Mouse (Mus musculus): ENCODE data around the gene Gmeb1.
"Not testable (repeated sequence)": the region's sequence is repeated elsewhere in the genome, so short reads cannot be mapped to it uniquely, and the experiment has no call there.

Gene Gmeb1

DNA sequence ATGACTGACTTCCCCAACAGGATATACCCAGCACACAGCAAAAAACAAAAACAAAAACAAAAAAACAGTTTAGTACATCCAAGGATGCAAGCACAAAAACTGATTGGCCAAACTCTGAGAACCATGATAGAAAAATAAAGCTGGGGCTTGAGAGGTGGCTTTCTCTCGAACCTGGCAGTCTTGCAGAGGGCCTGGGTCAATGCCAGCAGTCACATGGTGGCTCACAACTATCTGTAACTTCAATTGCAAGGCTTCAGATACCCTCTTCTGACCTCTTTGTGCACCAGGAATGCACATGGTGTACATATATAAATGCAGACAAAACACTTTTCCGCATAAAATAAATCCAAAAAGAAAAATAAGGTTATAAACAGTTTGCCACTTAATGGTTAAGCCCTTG is 11.8 kb upstream of the Gmeb1 start:
- peak; percentile 37 for DNase-seq (ENCODE audit: low spot score)

DNA sequence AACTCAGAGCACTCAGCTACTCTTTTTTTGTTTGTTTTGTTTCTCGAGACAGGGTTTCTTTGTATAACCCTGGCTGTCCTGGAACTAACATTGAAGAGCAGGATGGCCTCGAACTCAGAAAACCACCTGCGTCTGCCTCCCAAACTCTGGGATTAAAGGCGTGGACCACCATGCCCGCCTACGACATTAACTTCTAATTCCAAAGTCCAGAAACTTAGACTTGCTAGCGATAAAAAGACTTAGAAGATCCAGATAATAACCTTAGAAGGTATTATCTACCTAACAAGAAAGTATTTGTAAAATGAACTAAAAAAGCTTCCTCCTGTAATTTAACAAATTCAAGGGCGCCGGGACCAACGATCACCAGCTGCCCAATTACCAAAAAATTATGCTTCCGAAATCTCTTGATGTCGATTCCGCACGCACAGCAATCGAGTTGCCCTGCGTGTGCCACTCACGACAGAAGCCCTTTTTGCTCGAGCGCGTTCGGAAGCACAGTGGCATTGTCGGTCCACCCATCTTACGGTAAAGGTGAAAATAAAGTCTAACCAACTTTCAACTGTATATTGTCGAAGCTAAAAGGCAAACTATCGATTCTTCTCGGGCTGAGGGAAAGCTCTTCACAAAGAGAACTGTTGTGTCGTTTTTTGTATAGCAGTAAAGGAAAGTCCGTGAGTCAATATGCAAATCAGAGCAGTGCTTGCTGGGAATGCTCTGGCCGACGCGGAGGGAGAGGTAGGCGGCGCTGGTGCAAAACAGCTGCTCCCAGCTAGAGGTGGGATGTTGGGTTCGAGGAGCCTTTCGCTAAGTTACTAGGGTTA is 8.5 kb upstream of the Gmeb1 start:
- peak; percentile 91 for DNase-seq (ENCODE audit: low spot score)

DNA sequence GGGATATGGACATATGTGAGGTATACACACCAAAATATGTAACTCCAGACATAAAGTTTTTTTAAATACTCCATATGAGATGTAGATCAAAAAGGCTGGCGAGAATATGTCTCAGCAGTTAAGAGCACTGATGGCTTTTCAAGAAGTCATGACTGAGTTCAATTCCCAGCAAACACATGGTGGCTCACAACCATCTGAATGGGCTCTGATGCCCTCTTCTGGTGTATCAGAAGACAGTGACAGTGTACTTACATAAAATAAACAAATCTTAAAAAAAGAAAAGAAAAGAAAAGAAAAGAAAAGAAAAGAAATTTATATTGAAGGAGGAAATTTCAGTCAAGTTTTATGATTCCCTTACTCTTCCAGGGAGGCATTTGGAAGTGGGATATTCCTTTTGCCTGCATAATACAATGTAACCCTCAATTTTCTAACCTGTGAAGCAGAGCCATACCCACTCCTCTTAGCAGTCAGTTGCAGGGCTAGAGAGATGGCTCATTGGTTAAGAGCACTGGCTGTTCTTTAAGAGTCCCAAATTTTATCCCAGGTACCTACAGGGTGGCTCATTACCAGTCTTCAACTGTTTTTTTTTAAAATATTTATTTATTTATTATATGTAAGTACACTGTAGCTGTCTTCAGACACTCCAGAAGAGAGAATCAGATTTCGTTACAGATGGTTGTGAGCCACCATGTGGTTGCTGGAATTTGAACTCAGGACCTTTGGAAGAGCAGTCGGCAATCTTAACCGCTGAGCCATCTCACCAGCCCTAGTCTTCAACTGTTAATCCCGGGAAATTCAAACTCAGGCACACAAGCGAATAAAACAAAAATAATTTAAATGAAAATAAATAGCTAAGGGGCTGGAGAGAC is 7.7 kb upstream of the Gmeb1 start:
- DNase-seq (ENCODE audit: low spot score), result peak; percentile 58

DNA sequence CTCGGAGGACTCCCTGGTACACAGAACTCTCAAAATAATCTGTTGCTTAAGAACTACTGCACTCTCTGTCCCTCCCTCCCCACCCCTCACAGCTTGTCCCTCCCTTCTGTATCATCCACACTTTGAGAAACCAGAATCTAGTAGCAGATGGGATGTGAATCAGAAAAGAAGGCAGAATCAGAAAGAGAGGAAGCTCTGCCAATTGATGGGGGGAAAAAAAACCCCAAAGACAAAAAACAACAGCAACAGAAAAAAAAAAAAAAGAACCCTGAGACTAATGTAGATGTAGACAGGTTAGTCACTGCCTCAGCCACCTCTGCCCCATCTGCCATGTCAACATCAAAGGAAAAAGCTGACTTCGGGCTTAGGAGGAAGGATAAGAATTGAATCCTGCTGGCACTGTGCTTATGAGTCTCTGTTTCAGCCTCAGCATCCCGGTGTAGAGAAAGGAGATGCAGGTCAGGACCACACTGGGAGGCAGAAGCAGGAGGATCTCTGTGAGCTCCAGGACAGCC is 5.5 kb upstream of the Gmeb1 start:
- no peak for DNase-seq (ENCODE audit: low spot score)

DNA sequence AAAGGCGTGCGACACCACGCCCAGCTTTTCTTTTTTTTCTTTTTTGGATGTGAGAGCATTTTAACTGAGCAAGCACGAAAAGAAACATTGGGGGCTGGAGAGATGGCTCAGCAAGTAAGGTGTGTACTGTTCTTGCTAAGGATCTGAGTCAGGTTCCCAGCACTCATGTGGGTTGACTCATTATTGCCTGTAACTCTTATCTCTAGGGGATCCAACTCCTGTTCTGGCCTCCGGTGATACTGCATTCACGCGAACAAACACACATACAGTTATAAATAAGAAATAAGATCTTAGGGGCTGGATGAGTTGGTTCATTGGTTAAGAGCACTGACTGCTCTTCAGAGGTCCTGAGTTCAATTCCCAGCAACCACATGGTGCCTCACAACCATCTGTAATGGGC is 1.9 kb upstream of the Gmeb1 start:
- no peak for DNase-seq (ENCODE audit: low spot score)

DNA sequence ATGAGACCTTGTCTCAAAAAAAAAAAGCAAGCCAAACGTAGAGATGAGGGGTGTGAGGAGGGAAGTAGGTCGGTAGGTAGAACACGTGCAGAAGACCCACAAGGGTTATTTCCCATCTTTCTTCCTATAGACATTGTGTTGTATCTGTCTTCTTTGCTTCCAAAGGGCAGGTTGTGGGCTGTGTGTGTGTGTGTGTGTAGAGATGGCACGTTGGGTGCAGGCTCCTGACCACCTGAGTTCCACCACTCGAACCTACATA is 885 bp upstream of the Gmeb1 start:
- no peak for DNase-seq (ENCODE audit: low spot score)

DNA sequence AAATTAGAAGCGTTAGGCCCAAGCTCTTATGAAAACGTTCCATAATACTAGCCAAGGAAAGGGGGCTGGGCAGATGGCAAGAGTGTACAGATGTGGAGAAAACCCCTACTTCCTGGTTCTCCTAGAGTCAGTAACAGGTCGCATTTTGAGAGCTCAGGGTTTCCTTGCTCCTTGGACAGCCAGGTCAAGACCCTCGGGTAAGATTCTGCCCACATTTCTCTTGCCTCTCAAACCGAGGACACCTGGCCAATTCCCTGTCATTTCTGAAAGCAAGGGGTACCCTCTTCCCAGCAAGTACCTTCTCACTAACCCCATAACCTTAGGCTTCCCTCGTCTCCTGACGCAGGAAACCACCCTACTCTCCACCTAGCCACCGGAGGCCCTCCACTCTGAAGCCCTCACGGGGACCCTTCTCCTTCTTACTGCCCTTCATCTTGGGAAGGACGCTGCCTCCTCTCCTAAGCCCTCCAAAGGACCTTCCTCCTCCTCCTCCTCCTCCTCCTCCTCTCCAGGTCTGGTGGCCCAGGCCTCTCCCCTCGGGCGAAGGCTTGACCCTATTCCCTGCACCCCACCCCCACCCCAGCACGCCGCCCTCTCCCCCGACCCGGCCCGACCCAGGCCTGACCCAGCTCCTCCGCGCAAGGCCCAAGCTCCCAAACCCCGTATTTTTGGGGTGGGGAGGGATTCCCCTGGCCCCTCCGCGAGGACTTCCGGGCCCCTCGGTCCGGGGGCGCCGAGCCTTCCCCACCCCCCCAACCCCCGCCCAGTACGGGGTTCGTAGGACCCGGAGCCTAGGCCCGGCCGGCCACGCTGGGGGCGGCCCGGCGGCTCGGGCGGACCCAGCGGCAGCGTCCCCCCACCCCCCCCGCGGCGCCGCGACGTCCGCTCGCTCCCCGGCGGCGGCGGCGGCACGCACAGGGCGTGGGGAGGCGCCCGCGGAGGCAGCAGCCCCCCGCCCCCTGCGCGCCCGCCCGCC is 710 bp downstream of the Gmeb1 start:
- peak; percentile 62 for DNase-seq (ENCODE audit: low spot score)

DNA sequence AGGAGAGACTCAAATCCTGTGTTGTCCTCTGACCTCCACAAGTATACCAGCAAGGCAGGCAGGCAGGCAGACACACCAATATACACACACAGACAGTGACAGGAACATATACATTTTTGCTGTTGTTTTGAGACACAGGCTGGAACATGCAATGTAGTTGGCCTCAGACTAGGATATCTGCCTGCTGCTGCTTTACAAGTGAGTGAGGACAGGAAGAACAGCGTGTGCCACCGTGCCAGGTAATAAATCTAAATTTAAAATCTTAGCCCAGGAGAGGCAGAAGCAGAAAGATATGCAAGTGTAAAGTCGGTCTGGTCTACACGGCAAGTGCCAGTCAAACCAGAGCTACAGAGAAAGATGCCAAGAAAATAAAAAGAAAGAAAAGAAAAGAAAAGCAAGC is 2.2 kb downstream of the Gmeb1 start:
- no peak for DNase-seq (ENCODE audit: low spot score)

DNA sequence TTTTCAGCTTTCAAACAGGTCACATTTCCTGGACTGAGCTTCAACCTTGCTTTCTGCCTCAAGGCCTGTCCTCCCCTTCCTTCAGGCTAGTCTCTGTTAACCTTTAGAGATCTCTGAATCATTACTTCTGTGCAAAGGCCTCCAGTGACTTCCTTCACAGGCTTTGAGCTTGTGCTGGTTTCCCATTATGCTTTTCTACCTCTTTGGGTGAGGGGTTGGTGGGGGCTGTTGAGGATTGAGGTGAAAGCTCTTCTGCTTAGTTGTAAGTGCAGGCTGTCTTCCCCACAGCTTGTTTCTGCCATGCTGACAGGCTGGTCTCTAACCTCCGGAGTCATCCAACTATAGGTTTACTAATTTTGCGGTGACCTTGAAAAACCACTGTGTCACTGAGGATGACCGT is 5.0 kb downstream of the Gmeb1 start:
- DNase-seq (ENCODE audit: low spot score), result no peak

DNA sequence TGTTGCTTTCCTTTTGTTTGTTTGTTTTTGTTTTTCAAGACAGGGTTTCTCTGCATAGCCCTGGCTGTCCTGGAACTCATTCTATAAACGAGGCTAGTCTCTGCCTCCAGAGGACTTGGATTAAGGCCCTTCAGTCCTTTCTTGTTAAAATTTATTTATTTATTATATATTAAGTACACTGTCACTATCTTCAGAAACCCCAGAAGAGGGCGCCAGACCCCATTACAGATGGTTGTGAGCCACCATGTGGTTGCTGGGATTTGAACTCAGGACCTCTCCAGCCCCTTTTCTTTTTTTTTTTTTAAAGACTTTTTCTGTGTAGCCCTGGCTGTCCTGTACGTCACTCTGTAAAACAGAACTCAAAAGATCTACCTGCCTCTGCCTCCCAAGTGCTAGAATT is 6.4 kb downstream of the Gmeb1 start:
- DNase-seq (ENCODE audit: low spot score), result no peak

DNA sequence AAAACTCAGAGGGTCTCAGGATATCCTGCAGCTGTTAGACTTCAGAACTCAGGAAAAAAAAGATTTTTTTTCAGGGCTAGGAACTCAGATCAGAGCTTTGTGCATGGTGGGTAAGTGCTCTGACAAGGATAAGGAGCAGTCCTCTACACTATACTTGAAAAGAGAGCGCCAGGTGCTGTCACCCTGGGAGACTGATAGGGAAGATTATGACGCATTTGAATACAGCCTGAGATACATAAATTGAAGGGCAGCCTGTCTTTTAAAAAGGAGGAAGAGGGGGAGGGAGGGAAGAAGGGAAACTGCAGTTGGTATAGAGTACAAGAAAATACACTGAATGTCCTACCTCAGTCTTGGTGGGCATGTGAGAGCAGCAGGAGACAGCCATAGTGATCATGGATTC is 7.8 kb downstream of the Gmeb1 start:
- DNase-seq (ENCODE audit: low spot score), result no peak

DNA sequence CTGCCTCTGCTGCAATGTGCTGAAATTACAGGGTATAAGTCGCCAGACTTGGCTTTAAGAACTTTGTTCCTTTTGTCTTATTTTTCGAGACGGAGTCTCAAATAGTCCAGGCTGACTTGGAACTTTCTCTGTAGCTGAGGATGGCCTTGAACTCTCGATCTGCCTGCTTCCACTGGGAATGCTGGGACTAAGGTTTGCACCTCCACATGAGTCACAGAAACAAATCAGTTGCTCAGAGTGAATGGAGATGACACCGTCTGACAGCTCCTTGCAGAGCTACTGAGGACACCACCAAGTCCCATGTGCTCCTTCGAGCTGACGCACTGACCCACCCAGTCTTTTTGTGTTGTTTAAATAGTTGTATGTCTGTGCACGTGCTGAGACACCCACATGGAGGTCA is 8.3 kb downstream of the Gmeb1 start:
- DNase-seq (ENCODE audit: low spot score), result no peak

DNA sequence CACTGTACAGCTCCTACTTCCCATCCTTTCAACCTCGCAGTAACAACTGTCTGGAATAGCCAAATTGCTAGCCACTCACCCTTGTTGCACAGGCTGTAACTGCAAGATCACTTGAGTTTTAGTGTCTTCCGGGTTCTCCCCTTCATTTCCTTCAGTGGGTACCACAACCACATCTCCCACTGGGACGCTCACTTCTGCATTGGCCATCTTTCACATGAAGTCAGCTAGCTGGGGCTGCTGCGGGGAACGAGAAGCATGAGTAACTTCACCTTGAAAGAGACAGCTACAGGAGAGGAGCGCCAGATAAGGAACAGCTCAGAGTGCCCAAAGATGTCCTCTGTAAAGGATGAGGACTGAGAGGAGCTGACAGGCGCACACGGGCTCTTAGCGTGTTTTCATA is 9.8 kb downstream of the Gmeb1 start:
- DNase-seq (ENCODE audit: low spot score), result no peak

DNA sequence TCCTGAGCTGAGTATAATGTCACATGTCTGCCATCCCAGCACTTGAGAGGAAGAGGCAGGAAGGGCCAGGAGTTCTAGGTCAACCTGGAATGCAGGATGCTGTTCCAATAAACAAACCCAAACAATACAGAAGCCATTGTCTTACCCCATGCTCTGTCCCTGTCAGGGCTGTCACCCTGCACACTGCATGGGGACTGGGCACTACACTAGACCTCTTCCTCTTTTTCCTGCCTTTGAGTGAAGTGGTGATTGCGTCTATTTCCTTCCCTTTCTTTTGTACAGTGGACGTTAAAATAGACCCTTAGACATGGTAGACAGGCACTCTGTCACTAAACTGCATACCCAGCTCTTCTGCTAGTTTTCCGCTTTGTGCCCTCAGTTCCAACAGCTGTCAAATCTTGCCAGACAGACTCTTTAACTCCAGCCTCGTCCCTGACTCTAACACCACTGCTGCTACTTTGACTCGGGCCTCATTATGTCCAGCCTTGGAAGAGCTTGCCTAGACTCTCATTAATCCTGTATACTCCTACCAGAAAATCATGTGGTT is 13.9 kb downstream of the Gmeb1 start:
- no peak for DNase-seq (ENCODE audit: low spot score)

DNA sequence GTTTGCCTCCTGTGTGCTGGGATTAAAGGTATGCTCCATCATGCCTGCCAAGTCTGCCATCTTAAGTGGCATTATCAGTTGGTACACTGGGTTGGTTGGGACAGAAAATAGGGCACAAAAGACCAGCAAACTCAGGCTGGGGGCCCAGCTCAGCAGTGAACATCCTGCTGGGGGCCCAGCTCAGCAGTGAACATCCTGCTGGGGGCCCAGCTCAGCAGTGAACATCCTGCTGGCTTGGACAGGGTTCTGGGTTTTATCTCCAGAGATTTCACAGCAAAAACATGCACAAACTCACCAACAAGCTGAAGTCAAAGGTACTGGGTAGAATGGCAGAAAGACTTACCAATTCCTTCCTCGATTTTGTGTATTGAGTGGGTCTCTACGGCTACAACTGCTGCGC is 15.8 kb downstream of the Gmeb1 start:
- no peak for DNase-seq (ENCODE audit: low spot score)

DNA sequence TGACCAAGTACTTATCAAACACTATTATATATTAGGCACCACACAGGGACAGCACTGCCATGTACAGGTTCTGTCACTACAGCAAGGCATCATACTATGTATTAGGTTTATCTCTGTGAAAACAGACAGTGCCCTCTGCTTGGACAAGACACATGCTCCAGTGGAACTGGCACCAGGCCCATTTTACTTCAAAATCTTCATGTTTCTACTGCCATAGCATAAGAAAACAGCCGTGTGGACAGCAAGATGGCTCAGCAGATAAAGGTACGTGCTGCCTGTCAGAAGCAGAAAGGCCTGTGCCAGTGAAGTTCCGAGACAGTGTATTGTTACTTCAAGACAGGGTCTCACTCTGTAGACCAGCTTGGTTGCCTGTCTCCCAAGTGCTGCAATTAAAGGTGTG is 20.2 kb downstream of the Gmeb1 start:
- no peak for DNase-seq (ENCODE audit: low spot score)

DNA sequence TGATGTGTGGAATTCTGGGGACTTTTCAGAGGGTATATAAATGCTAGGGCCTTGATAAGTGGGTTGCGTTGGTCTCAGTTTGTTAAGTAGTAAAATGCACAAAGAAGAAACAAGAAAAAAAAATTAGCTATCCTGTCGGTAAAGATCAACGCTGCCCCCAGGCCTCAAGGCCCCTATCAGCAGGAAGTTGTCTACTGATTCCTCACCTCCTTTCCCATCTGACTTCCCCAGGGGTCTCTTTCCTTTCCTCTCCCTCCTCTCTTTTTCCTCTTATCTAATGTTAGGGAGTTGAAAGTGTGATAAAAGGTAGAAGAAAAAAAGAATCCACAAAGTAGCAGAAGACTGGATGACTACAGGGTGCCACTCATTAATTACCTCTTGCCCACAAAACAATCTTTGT is 21.0 kb downstream of the Gmeb1 start:
- no peak for DNase-seq (ENCODE audit: low spot score)

DNA sequence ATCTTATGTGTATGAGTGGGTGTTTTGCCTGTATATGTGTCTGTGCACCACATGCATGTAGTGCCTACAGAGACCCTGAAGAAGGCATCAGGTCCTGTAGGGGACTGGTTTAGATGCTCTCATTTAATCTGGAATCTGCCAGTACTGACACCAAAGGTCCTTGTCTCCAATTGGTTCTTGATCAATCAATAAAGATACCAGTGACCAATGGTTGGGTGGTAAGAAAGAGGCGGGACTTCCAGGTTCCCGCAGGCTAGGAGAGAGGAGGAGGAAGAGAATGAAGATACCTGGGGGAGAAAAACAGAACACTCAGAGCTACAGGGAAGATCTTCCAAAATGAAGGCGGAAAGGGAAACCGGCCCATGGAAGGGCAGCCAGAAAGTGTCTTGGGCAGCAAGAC is 23.0 kb downstream of the Gmeb1 start:
- no peak for DNase-seq (ENCODE audit: low spot score)

DNA sequence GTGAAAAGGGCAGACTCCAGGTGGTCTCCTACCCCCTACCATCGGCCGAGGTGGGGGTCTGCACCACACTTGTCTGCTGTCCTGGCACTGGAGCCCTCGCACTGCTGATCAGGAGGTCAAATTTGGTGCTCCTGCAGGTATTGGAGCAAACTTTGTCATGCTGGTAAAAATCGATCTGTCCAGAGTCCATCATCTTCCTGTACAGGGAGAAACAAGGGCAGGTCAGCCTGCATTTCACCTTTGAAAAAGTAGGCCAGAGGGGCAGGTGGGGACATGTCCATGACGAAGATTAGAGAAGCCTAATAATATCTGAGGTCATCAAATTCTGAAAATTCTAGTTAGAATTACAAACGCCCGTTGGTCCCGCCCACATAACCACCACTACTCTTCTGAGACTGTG is 26.7 kb downstream of the Gmeb1 start:
- DNase-seq (ENCODE audit: low spot score), result no peak

DNA sequence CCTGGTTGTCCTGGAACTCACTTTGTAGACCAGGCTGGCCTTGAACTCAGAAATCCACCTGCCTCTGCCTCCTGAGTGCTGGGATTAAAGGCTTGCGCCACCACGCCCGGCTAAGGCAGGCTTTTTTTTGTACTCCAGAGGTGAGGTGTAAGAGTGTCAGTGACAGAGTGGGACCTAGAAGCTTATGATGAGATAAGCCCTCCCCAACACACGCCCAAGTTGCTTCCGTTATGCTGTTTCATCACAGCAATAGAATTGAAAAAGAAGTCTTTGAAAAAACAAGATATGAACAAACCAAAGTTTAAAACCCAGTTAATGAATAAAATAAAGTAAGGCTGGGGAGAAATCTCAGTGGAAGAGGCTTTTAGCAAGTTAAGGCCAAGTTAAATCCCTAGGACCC is 31.0 kb downstream of the Gmeb1 start:
- DNase-seq (ENCODE audit: low spot score), result no peak

DNA sequence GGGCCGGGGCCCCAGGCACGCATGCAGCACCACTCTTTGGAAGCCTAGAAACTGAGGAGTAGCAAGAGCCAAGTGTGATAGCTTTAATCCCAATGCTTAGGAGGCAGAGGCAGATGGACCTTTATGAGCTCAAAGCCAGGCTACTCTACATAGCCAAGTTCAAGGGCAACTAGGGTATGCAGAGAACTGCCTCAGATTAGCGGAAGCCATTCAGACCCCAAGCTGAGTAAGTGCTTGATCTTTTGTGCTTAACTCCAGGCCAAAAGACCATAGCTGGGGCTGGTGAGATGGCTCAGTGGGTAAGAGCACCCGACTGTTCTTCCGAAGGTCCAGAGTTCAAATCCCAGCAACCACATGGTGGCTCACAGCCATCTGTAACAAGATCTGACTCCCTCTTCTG is 39.4 kb downstream of the Gmeb1 start:
- not testable (repeated sequence) for DNase-seq (ENCODE audit: low spot score)

DNA sequence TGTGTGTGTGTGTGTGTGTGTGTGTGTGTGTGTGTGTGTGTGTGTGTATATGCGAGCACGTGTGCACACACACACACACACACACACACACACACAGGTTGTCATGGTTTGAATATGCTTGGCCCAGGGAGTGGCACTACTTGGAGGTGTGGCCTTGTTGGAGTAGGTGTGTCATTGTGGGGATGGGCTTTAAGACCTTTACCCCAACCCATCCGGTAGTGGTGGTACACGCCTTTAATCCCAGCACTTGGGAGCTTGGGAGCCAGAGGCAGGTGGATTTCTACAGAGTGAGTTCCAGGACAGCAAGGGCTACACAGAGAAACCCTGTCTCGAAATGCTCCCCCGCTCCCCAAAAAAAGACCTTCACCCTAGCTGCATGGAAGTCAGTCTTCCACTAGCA is 43.0 kb downstream of the Gmeb1 start:
- not testable (repeated sequence) for DNase-seq (ENCODE audit: low spot score)

Data from adipocyte (in vitro differentiated cells).